Mouse (Mus musculus): ENCODE measurements around the gene Plbd1. TPM values are rescaled to one million over a fixed set of nuclear protein-coding genes. Genes with fewer than 3 reads are reported as not detected.

The Plbd1 gene
- total RNA-seq, 2 experiments from 2014 or later = 0.17 to 0.25 TPM

DNA sequence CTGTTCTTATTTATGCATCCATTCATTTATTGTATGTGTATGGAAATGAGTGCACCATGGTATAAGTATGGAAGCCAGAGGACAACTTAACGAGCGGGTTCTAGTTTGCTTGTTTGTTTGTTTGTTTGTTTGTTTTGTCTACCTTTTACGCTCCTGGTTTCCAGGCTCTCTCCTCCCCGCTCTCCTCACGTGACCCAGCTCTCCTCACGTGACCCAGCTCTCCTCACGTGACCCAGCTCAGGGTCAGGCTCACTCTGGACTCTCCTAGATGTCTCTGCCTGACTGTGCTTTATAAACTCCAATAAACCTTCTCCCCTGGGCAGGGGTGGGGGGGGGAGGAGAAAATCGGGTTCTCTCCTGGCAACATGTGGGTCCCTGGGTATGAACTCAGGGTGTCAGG lies 11.1 kb downstream of the Plbd1 start:
- DNase-seq = no peak

DNA sequence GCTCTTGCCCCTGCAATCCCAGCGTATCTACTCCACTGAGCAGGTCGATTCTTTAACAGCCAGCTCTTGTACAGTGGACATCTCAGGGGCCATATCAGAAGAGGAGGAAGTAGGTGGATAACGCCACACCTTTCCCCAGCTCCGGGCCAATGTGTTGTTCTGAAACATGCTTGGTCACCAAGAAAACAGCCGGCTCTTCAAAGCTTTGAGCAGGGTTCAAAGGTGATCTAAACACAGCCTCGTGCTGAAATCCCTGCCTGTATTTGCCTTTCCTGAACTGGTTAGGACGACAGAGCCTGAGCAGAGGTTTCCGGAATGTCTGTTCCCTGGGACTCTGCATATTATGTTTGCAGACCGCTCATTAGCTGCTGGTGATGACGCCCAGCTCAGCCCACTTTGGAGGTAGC lies 14.3 kb downstream of the Plbd1 start:
- no peak for DNase-seq

DNA sequence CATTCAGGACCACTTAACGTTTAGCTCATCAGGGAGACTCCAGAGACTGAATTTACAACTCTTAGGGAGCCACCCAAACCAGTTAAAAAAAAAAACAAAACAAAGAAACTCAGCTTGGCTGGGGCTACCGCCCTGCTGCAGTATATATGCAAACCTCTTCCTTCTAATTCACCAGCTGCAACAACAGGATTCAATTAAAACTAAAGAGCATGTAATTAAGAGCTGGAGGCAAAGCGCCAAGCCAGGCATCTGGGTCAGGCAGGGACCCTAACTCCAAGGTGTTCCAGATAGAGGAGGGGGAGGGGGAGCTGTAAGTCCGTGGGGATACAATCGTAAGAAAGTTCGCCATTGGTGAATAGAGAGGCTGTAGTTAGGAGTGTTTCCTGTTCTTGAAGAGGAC lies 15.5 kb downstream of the Plbd1 start:
- DNase-seq = no peak

DNA sequence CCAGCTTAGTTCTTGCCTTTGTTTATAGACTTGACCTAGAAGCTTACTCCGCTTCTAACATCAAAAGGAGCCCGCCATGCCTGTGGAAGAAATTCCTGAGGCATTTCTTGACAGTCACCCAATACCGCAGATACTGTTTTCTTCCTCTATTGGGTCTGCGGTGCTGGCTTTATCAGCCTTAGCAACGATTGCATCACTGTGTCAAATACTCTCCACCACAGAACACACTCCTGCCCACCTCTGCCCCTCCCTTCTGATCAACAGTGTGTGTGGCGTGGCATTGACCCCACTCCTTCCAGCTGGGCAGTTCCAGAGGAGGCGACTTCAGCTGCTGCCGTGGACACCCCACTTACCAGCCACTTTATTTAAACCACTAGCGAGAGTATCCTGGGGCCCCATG lies 16.0 kb downstream of the Plbd1 start:
- DNase-seq = no peak

DNA sequence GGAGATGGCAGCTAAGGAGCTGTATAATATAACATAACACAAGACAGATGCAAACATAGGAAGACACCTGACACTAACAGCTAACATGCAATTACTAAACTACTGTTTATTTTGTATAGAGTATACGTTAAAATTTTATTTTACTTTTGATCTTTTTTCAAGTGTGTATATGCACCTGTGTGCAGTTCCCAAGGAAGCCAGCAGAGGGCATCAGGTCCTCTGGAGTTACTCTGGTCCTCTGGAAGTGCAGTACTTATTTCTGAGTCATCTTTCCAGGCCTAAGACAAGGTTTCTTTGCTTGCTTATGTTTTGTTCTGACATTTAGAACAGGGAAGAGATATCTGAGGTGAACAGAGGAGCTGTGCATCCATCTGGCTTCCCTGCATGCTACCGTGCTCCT lies 17.6 kb downstream of the Plbd1 start:
- DNase-seq = no peak

DNA sequence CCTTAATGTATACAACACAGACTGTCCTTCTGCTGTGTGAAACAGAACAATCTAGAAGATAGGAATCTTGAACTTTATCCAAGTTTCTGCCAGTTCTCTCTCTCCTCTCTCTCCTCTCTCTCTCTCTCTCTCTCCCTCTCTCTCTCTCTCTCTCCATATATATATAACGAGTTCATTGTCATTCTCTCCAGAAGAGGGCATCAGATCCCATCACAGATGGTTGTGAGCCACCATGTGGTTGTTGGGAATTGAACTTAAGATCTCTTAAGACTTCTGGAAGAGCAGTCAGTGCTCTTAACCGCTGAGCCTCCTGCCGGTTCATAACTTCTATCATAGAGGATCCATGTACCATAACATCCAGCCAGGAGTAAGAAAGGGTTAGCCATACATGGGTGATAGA lies 26.7 kb downstream of the Plbd1 start:
- no peak for DNase-seq

DNA sequence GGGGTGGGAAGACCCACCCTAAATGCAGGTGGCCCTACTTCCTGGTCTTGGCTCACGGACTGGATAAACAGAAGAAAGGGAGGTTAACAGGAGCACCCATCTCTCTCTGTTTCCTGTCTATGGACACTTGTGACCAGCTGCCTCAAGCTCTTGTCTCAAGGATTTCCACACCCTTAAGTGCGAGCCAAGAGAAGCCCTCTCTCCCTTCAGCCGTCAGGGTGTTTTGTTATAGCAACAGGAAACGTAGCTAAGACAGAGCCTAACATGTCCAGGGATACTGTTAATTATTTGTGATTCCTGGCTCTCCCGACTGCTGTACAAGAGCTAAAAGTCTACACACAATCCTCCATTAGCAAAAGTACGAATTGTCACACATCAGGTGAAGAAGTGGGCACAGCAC lies 28.0 kb downstream of the Plbd1 start:
- no peak for DNase-seq

DNA sequence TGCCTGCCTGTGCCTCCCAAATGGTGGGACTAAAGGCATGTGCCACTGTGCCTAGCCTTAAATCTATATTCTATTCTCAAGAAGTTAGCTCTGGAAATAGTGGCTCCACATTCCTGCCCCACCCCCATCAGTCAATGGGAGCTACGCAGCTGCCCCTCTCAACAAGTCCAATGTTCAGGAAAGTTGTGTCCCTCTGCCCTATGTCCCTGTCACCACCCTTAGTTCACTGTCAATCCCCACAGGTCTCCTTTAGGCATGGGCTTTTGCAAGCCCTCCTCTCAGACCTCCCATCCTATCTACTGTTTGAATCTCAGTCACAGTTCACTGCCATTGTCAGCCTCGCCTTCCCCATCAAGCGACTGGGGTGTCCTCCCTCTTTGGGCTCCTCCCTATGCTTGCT lies 28.6 kb downstream of the Plbd1 start:
- no peak for DNase-seq

DNA sequence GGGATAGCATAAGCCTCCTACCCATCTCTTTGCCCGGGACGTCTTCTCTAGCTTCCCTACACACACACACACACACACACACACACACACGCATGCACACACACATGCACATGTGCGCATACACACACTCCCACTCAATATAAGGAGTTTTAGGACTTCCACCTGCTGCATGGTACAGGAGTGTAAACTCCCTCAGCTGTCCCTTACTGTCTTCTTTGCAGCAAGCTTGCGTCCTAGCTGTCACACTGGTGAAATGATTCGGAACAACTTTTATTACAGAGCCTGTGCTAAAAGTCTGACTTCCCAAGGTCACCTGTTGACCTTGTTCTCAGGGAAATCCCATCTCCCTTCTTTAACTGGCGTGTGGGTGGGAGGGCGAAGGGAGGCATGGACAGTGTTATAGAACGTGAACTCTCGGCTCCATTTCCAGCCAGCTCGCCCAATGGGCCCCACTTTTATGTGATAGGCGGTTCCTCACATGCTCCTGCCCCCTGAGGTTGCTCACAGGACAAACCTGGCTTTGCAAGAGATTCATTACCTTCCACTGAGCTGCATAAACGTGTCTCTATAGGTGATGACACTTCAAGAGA lies 29.7 kb downstream of the Plbd1 start:
- no peak for DNase-seq

DNA sequence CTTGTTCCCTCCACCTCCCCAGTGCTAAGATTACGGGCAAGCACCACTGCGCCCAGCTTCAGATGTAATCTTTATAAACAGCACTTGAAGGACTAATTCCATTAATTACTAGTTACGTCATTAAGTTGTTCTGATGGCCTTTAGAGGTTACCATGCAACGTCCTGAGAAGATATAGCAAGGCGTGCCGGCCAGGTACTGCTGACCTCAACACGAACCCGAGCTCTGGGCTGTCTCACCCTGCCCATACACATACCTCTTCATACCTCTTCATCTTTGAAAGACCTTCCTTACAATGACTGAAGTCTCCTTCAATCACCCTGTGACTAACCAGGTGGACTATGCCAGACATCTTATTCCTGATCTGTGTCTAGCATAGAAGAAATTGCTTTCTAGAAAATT lies 30.2 kb downstream of the Plbd1 start:
- DNase-seq = no peak

DNA sequence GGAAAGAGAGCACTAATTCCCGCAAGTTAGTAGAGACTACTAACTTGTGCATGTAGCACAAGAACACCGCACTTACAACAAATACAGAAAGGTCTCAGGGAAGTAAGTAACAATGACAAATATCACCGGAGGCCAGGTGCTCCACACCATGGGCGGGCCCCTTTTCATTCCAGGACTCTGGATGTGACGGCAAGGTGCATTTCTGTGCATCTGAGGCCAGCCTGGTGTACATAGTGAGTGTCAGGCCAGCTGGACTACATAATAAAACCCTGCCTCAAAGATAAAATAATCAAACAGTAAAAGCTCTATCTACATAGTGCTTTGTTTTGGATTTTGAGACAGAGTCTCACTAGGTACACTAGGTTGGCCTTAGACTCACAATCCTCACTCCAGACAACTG lies 32.1 kb downstream of the Plbd1 start:
- DNase-seq = no peak

DNA sequence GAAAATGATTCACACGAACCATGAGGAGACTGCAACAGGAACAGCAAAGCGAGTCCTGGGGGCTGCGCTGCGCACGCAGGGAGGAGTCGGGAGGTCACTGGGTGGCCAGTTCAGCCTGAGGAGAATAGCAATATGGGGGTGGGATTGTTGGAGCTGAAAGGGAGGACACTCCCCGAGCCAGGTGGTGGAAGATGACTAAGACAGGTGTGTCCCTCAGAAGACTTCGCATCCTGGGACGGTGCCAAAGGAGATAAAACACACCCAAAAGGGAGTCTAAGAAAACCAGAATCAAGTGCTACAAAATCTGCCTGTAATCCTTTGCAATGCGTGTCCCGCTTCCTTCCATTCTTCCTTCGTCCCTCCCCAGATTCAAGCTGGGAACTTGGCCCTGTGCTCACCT lies 36.3 kb downstream of the Plbd1 start:
- no peak for DNase-seq

DNA sequence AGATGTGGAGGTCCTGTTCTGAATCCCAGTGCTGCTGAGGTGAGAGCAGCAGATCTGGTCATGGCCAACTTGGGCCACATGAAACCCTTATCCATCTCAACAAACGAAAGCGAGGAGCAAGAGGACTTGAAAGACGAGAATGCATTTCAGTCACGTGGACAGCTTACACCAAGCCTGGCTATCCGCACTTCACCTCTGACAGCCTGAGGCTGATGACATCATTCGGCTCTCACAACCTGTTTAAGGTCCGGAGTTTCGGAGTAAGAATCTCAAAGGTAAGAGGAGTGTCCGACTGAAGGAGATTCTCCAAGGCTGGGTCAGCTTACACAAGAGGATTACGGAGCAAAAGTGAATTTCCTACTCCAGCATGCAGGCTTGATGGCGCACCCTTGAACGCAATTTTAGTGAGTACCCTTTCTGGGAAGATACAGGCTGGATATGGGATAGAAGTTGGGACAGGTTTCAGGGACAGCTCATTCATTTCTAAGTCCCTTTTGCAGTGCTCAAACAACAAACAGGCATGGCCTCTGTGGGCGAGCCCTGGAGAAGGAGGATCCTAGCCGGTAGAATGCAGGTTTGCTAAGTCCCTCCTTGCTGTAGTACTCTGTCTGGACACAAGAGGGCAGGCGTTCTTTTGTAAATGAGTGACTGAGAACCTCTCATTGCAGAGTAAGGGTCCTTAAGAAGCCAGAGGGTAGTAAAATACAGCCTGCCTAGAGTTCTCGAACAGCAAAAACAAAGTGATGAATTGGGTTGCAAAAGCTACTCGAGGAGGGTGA lies 41.2 kb downstream of the Plbd1 start:
- DNase-seq = peak; percentile 60 to 76

DNA sequence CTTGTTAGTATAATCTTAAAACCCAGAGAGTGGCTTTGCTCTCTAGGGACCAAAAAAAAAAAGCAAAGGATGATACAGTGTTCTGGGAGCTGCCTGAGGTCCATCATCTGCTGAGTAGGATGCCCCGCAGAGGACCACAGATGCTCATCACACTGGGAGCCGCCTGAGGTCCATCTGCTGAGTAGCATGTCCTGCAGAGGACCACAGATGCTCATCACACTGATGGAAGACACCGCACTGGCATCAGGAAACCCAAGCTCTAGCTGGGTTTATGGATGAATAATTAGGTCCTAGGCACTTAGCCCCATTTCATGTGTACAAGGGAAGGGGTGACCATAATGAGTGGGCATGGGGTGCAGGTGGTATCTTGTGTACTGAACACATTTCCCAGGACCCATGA lies 47.6 kb downstream of the Plbd1 start:
- DNase-seq = no peak

DNA sequence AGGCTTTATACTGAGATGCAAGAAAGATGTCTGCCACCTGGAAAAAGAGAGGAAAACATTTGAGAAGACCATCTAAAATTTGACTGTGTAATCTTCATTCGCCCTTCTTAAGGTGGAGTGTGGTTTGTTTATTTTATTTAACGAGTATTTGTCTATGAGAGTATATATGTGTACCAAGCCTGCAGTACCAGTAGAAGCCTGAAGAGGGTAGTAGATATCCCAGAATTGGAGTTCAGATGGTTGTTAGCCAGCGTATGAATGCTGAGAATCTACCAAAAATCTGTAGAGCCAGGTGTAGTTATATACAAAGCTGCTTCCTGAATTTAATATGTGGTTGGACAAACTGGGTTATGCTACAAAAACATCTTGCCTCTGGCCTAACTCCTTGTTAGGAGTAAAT lies 49.4 kb downstream of the Plbd1 start:
- DNase-seq = no peak

DNA sequence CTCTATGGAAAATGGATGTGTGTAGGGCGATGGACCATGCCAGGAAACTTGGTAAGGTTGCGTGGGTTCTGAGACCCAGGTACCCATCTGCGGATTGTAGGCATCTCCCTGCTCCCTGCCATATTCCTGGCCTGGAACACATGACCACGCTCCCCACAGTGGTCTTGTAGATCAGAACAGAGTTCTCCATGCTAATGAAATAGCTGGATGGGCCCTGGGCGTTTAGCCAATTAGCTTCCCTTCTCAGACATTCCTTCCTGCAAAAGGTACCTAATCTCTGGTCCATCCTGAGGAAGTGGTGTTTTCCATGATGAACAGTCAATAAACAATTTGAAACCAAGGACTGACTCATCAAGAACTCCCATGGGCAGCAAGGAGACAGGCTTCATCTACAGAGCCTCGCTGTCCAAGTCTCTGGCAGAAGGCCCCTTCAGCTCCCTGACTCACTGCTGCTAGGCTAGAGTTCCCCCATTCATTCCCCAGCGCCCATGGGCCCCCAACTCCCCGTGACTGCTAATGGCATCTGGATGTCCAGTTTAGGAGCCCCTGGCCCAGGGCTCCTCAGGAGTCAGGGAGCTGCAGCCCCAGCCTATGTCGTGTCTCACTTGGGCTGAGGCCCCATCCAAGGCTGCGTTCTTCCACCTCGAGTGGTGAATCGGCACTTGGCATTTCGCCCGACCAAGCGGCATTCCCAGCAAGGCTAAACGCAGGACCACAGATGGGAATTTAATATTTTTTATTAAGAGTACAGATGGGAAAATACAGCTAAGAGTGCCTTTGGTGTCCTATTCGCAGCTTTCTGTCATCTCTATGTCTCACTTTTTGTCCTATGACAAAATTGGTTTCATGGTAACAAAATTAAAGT lies 50.1 kb downstream of the Plbd1 start:
- no peak for DNase-seq

DNA sequence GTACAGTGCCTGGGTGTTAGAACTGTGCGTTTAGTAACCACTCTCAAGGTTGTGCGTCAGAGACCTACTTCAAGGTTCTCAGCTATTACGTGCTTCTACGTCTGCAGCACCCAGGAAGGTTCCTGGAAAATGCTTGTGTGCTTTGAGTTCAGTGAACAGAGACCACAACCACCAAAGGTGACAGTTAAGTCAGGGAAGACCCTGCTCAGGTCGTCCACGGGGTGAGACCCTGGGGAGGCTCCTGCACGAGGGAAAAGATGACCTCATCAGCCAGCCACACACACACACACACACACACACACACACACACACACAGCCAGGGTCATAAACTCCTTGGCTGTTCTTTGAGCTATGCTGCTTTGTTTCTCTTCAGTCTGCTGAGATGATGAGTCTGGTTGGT lies 59.1 kb downstream of the Plbd1 start:
- no peak for DNase-seq

DNA sequence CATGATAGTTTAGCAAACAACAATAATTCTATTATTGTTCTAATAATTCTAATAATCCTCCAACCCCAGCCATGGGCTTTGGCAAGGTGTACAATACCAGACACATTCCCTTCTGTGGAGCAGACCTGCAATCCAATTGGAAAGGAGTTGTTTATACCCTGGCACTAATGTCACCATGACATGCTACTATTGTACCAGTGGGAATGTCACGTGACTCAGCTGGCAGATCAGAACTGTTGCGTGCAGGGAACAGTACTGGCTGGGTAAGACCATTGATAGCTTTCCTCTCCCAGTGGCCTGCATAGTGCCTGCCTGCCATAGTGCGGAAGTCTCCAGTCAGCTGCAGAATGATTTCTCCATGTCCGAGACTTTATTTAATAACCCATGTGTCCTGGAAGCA lies 67.2 kb downstream of the Plbd1 start:
- DNase-seq = no peak

DNA sequence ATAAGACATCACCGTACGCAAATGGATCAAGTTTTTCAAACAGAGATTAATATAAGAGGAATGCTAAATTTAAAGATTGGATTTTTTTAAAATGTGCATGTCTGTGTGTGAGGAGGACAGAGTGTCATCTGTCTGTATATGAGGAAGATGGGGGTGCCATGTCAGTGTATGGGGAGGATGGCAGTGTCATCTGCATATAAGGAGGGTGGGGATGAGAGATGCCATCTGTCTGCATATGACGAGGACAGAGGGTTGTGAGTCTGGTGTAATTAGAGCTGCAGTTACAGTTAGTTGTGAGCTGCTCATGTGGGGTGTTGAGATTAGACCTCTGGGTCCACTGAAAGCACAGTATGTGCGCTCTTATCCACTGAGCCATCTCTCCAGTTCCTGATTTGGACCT lies 71.0 kb downstream of the Plbd1 start:
- DNase-seq = no peak

DNA sequence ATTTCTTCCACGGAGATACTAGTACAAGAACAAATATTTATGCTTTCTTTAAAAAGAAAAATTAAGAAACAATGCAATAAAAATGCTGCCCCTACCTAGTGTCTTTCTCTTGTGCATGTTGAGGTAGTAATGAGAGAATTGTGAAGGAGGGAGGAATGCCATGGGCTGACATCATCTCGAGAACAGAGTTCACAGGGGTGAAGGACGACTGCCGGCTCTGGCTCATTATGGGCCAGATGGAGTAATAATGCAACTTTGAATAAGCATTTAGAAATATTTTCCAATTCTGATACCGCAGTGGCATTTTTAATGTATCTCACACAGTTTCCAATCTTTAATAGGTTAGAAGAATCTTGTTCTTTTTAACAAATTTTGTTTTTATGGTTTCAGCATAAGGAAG lies 95.7 kb downstream of the Plbd1 start:
- no peak for DNase-seq
